Mouse (Mus musculus): ENCODE data around the gene Cables2. TPM values are rescaled to one million over a fixed set of nuclear protein-coding genes. Genes with fewer than 3 reads are reported as not detected.

The Cables2 gene
- polyA plus RNA-seq, 1 experiment from 2014 or later, result 29.6 TPM

DNA sequence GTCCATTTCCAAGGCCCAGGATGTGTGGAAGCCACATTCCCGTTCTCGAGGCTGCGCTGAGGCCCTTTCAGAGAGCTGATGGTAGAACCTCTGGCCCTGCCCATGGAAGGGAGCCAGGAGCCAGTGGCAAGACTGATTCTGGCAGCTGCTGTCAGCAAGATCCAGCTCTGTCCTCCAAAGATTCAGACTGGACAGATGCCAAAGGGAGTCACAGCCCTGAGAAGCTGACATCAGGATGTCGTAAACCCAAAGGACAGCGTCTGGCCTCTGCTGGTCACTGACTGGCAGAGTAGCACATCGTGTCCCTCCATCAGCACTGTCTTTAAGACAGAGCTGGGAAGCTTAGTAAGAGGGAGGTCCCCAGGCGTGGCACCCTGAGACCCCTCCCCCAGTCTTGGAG lies 44.7 kb downstream of the Cables2 start:
- Histone ChIP-seq H3K36me3 (no peaks in the 10 kb centered on the region), H3K4me1 (replicated peaks) (peaks cover 33% of the 10 kb centered on the region), H3K4me3 (no peak overlapping the region), H3K27me3 (peaks cover 18% of the 10 kb centered on the region), H3K27ac (replicated peaks) (no peak overlapping the region), H3K4me2 (no peak overlapping the region), H3K9ac (no peak overlapping the region), H3K9me3 (no peaks in the 10 kb centered on the region)
- WGBS, result 70% methylated on average over 7 of the region's 7 CpGs
- ATAC-seq (ENCODE audit: low FRiP score, low read depth), result no peak

DNA sequence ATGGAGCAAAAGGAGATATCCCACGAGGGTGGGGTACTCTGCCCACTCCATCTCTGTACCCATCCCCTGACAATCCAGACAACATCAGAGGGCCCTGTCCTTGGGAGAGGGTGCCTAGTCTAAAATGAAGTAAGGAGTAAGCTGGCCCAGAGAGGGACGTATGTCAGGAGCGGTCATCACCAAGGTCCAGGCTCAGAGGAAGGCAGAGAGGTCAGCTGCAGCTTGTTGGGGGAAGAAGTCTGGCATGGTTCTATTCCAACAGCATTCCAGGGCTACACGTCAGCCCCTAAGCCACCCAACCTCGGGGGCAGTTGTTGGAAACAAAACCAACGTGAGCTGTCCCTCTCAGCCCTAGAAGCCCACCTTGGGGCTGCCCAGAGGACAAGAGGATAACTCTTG lies 45.2 kb downstream of the Cables2 start:
- WGBS, result 52% methylated on average over 6 of the region's 6 CpGs
- Histone ChIP-seq H3K27me3 (peaks cover 19% of the 10 kb centered on the region), H3K4me3 (no peak overlapping the region), H3K9ac (no peak overlapping the region), H3K9me3 (no peaks in the 10 kb centered on the region), H3K27ac (replicated peaks) (no peak overlapping the region), H3K4me2 (no peak overlapping the region), H3K36me3 (no peaks in the 10 kb centered on the region), H3K4me1 (replicated peaks) (peaks cover 33% of the 10 kb centered on the region)
- ATAC-seq (ENCODE audit: low FRiP score, low read depth), result no peak

- peaks cover 24% of the 10 kb centered on the region for H3K27me3 ChIP-seq
- 2% methylated on average over 21 of the region's 21 CpGs for WGBS
Observed at GRCm38 (mm10) chr2:180227262-180228059, 45.8 kb downstream of the Cables2 start.

DNA sequence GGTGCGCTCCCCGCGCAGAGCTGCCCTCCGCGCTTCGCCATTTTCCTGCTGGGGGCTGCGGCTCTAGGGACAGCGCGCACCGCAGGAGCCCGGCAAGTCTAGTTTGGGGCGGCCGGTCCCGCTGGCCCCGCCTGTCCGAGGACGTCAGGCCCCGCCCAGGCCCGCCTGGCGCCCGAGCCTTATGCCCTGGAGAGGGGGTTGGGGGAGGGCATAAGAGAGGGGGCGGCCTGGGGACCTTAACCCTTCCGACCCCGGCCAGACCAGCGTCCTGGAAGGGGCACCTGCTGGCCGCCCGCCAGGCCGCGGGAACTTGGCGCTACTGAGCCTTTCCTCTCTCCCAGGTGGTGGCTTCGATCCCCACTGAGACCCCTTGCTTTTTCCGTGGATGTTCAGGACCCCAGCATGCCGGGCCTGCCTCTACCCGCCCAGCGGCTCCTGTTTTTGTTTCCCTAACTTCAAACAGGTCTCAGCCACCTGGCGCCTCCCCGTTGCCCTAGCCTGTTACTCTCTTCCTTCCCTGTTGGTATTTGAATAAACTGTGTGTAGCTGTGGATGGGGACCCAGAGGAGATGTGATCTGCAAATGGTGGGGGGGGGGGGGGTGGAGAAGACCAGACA lies 47.4 kb downstream of the Cables2 start, which contains the start of gene Lama5:
TSS of gene Lama5 (minus strand) at position 98 of the 617 bp plus-strand sequence.
- under 1% methylated on average over 35 of the region's 37 CpGs for WGBS
- Histone ChIP-seq H3K36me3 (no peaks in the 10 kb centered on the region), H3K9me3 (no peaks in the 10 kb centered on the region), H3K4me3 (peak within 1 kb of the TSS; percentile 45), H3K27ac (replicated peaks) (no peak within 1 kb of the TSS), H3K27me3 (peaks cover 24% of the 10 kb centered on the region), H3K9ac (peak within 1 kb of the TSS; percentile 37), H3K4me2 (peak within 1 kb of the TSS; percentile 92), H3K4me1 (replicated peaks) (peaks cover 37% of the 10 kb centered on the region)
- peak; percentile 42 for ATAC-seq (ENCODE audit: low FRiP score, low read depth)

More at GRCm38 (mm10) chr2:180227262-180228059, 45.8 kb downstream of the Cables2 start:
- Histone ChIP-seq H3K4me2 (peak overlapping the region; percentile 20), H3K36me3 (no peaks in the 10 kb centered on the region), H3K4me3 (no peak overlapping the region), H3K27ac (replicated peaks) (no peak overlapping the region), H3K9ac (no peak overlapping the region), H3K4me1 (replicated peaks) (peaks cover 33% of the 10 kb centered on the region), H3K9me3 (no peaks in the 10 kb centered on the region)
- ATAC-seq (ENCODE audit: low FRiP score, low read depth), result no peak

- Histone ChIP-seq H3K4me3 (peak overlapping the region; percentile 45), H3K36me3 (no peaks in the 10 kb centered on the region), H3K4me2 (peak overlapping the region; percentile 92), H3K9me3 (no peaks in the 10 kb centered on the region), H3K27me3 (peaks cover 24% of the 10 kb centered on the region), H3K4me1 (replicated peaks) (peaks cover 37% of the 10 kb centered on the region), H3K27ac (replicated peaks) (no peak overlapping the region), H3K9ac (peak overlapping the region; percentile 37)
- ATAC-seq (ENCODE audit: low FRiP score, low read depth), result peak; percentile 17; the same call in 1 of the 2 replicates
- WGBS, result under 1% methylated on average over 48 of the region's 55 CpGs
Observed at GRCm38 (mm10) chr2:180225044-180225761, 48.1 kb downstream of the Cables2 start.

- Histone ChIP-seq H3K9me3 (no peaks in the 10 kb centered on the region), H3K27me3 (peaks cover 24% of the 10 kb centered on the region), H3K4me3 (peak overlapping the region; percentile 45), H3K36me3 (no peaks in the 10 kb centered on the region), H3K4me2 (peak overlapping the region; percentile 92), H3K27ac (replicated peaks) (no peak overlapping the region), H3K4me1 (replicated peaks) (peaks cover 37% of the 10 kb centered on the region), H3K9ac (no peak overlapping the region)
- no peak for ATAC-seq (ENCODE audit: low FRiP score, low read depth)
- WGBS, result 2% methylated on average over 10 of the region's 13 CpGs
Observed at GRCm38 (mm10) chr2:180224647-180225043, 48.7 kb downstream of the Cables2 start.

DNA sequence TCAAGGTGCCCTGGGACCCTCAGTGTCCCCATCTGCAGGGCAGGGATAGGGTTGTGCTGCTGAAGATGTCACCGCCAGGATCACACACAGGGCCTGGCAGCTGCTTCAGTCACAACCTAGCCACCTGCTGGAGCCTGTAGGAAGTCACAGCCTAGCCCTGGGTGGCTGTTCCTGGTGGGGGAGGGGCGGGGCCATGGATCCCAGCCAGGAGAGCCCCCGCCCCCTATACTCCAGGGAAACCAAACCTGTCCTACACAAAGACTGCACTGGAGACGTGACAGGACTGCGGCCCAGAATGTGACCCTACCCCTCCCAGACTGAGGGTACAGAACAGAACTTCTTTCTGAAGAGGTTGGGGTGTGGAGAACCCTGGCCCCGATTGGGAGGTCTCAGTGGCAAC lies 51.0 kb downstream of the Cables2 start:
- 19% methylated on average over 6 of the region's 6 CpGs for WGBS
- ATAC-seq (ENCODE audit: low FRiP score, low read depth), result no peak

DNA sequence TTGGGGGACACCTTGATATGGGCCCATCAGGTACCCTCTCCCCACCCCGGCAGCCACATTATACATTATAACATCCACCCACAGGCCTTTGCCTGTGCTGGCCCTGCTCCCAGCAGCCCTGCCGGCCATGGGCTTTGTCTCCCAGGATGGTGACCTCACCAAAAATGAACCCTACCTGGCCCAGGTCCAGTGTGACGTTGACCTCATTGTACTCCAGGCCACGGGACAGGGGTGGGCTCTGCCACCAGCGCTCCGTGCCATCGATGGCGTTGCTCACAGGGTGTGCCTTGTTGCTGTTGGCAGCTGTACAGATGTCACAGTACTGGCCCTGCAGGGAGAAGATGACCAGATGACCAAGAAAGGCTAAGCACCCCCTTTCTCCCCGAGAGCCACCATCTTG lies 52.2 kb downstream of the Cables2 start:
- peaks cover 34% of the 10 kb centered on the region for H3K4me1 ChIP-seq (replicated peaks)
- WGBS, result 94% methylated on average over 9 of the region's 9 CpGs
- ATAC-seq (ENCODE audit: low FRiP score, low read depth), result no peak
- peaks cover 19% of the 10 kb centered on the region for H3K27me3 ChIP-seq
- no peaks in the 10 kb centered on the region for H3K9me3 ChIP-seq
- no peak overlapping the region for H3K4me2 ChIP-seq
- H3K4me3 ChIP-seq, result no peak overlapping the region
- H3K36me3 ChIP-seq, result no peaks in the 10 kb centered on the region
- H3K27ac ChIP-seq (replicated peaks), result no peak overlapping the region
- H3K9ac ChIP-seq, result no peak overlapping the region

More for the DNA sequence above, 51.0 kb downstream of the Cables2 start:
- no peaks in the 10 kb centered on the region for H3K36me3 ChIP-seq
- H3K4me1 ChIP-seq (replicated peaks), result peaks cover 38% of the 10 kb centered on the region
- no peak overlapping the region for H3K4me3 ChIP-seq
- no peak overlapping the region for H3K9ac ChIP-seq
- no peaks in the 10 kb centered on the region for H3K9me3 ChIP-seq
- H3K27me3 ChIP-seq, result peaks cover 24% of the 10 kb centered on the region
- no peak overlapping the region for H3K27ac ChIP-seq (replicated peaks)
- H3K4me2 ChIP-seq, result no peak overlapping the region

DNA sequence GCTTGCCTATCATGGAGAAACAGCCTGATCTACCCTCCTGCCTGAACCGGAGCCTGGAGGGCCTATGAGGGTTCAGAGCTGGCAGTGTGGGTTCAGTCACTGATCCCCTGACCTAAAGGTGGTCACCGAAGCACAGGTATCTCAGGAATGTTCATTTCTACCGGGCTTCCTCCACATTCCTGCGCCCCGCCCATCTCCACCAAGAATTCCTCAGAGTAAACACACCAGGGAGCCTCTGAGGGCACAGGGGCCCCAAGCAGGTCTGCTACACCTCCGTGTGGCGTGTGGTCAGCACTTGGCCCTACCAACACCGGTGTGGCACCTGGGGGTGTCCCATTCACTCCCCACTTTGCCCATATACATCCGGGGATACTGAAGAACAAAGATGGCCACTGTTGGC lies 53.1 kb downstream of the Cables2 start:
- H3K4me2 ChIP-seq, result no peak overlapping the region
- peaks cover 31% of the 10 kb centered on the region for H3K4me1 ChIP-seq (replicated peaks)
- H3K27ac ChIP-seq (replicated peaks), result no peak overlapping the region
- no peak for ATAC-seq (ENCODE audit: low FRiP score, low read depth)
- H3K9me3 ChIP-seq, result no peaks in the 10 kb centered on the region
- no peak overlapping the region for H3K4me3 ChIP-seq
- no peaks in the 10 kb centered on the region for H3K36me3 ChIP-seq
- 86% methylated on average over 9 of the region's 9 CpGs for WGBS
- peaks cover 19% of the 10 kb centered on the region for H3K27me3 ChIP-seq
- H3K9ac ChIP-seq, result no peak overlapping the region

DNA sequence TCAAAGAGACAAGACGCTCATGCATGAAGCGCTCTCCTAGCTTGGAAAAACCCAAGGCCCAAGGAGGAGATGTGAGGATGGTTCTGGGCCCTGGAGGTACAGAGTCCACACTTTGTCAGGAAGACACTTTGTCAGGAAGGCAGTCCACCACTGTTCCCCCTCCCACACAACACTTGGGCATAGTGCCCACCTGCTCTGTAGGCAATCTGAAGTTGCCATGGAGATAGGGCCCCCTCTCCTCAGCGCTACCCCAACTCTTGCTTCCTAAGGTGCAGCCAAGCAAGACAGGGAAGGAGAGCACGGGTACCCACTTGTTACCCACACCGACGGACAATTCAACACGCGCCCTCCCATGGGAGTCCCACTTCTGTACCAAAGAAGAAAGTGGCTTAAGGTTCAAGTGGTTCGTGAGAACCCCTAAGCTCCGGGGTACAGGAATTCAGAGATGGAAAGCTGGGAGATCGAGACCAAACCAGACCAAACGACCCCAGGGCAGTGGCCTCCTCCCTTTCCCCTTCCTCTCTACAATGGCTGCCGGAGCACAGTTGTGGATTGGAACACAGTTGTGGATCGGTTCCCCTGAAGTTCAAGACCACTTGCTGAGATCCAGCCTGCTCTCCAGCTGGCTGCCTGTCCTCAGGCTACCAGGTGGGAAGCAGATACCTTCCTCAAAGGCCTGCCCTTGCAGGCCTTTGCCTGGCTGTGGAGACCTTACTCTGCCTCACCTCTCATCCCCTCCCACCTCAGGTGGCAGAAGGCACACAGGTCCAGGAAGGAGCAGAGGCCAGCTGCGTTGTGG lies 54.0 kb downstream of the Cables2 start:
- H3K4me3 ChIP-seq, result no peak overlapping the region
- peaks cover 33% of the 10 kb centered on the region for H3K4me1 ChIP-seq (replicated peaks)
- H3K9me3 ChIP-seq, result no peaks in the 10 kb centered on the region
- peak overlapping the region; percentile 55; the same call in 1 of the 2 replicates for H3K27ac ChIP-seq (replicated peaks)
- 0 out of 2 replicates have a peak, but pooled peaks cover 13% of the 10 kb centered on the region for H3K27me3 ChIP-seq
- H3K4me2 ChIP-seq, result no peak overlapping the region
- ATAC-seq (ENCODE audit: low FRiP score, low read depth), result no peak
- WGBS, result 76% methylated on average over 15 of the region's 15 CpGs
- H3K9ac ChIP-seq, result no peak overlapping the region
- H3K36me3 ChIP-seq, result no peaks in the 10 kb centered on the region

- H3K4me2 ChIP-seq, result no peak overlapping the region
- H3K9me3 ChIP-seq, result no peaks in the 10 kb centered on the region
- WGBS, result 36% methylated on average over 5 of the region's 5 CpGs
- H3K36me3 ChIP-seq, result no peaks in the 10 kb centered on the region
- peaks cover 33% of the 10 kb centered on the region for H3K4me1 ChIP-seq (replicated peaks)
- no peak overlapping the region for H3K4me3 ChIP-seq
- no peak overlapping the region for H3K9ac ChIP-seq
- ATAC-seq (ENCODE audit: low FRiP score, low read depth), result no peak
- 0 out of 2 replicates have a peak, but pooled peaks cover 7% of the 10 kb centered on the region for H3K27me3 ChIP-seq
- H3K27ac ChIP-seq (replicated peaks), result peak overlapping the region; percentile 55; the same call in 1 of the 2 replicates
Observed at GRCm38 (mm10) chr2:180218677-180219076, 54.6 kb downstream of the Cables2 start.
